Mouse (Mus musculus) CH12.LX (cell line): ENCODE results near the gene Cacna2d2. TPM values are rescaled to one million over a fixed set of nuclear protein-coding genes. Genes with fewer than 3 reads are reported as not detected.

Experiments used
- DNase-seq: peaks from one replicate; pipeline ENCODE4 v3.0.0-alpha.2; 2013; ENCODE audit errors: extremely low read depth
- H3K27ac ChIP-seq: 2 replicates; pipeline ENCODE4 v1.5.1; 2012; ENCODE audit warnings: low read depth, mild to moderate bottlenecking, control low read depth, moderate library complexity; ENCODE audit not compliant: insufficient read depth
- H3K27me3 ChIP-seq: replicated peaks from 2 replicates; pipeline ENCODE3; 2012; ENCODE audit warnings: inconsistent platforms
- H3K36me3 ChIP-seq, 2 experiments: replicated peaks in 1 of 2; 2 replicates each; pipeline versions ENCODE3 to v1.6.1; 2012; ENCODE audit warnings: inconsistent platforms in 1 of 2, low read length in 1 of 2, mild to moderate bottlenecking in 1 of 2, mixed read lengths in 1 of 2, moderate library complexity in 1 of 2; ENCODE audit not compliant: control insufficient read depth in 1 of 2, insufficient read depth in 1 of 2
- H3K4me1 ChIP-seq, 2 experiments: 2 replicates each; pipeline ENCODE4 v1.6.1; 2012; ENCODE audit warnings: inconsistent platforms in 1 of 2, moderate library complexity in 1 of 2; ENCODE audit not compliant: insufficient read depth in 2 of 2, control insufficient read depth in 1 of 2
- H3K4me2 ChIP-seq: 2 replicates; pipeline ENCODE4 v1.6.1; 2012; ENCODE audit warnings: low read depth, mild to moderate bottlenecking, control low read depth; ENCODE audit not compliant: poor library complexity, insufficient read depth, severe bottlenecking
- H3K4me3 ChIP-seq, 3 experiments: fragments of 150-350 bp in 1 of 3; sonication (generic) in 1 of 3; replicated peaks in 1 of 3; 2 replicates each; pipeline versions ENCODE3 to v1.5.1; 2011 to 2012; ENCODE audit warnings: low read depth in 2 of 3, low read length in 2 of 3, mild to moderate bottlenecking in 2 of 3, moderate library complexity in 2 of 3, control low read depth in 1 of 3, improper control_type of control experiment in 1 of 3, inconsistent platforms in 1 of 3, mixed read lengths in 1 of 3; ENCODE audit not compliant: poor library complexity in 1 of 3
- H3K79me2 ChIP-seq: replicated peaks from 2 replicates; pipeline ENCODE4 v1.6.1; 2012; ENCODE audit warnings: mild to moderate bottlenecking, moderate library complexity; ENCODE audit not compliant: control insufficient read depth, poor library complexity, insufficient read depth, severe bottlenecking; ENCODE audit errors: extremely low read depth
- H3K9ac ChIP-seq: 2 replicates; pipeline ENCODE4 v1.6.1; 2012; ENCODE audit warnings: low read depth, mild to moderate bottlenecking, control low read depth, moderate library complexity; ENCODE audit not compliant: insufficient read depth
- H3K9me3 ChIP-seq: replicated peaks from 2 replicates; pipeline ENCODE3; 2012; ENCODE audit warnings: low read length, inconsistent platforms, mixed read lengths
- CHD1 ChIP-seq: IDR thresholded peaks from 2 replicates; pipeline ENCODE4 v1.6.1; 2012; ENCODE audit warnings: low read depth, low read length, improper control_type of control experiment, inconsistent platforms
- ETS1 ChIP-seq: conservative IDR thresholded peaks from 2 replicates; pipeline ENCODE4 v1.6.1; 2012; ENCODE audit warnings: low read depth, mild to moderate bottlenecking, inconsistent platforms, low read length, improper control_type of control experiment, moderate library complexity
- HCFC1 ChIP-seq: IDR thresholded peaks from 2 replicates; pipeline ENCODE4 v1.6.1; 2012; ENCODE audit warnings: low read depth, mild to moderate bottlenecking, inconsistent platforms, low read length, improper control_type of control experiment
- IRF4 ChIP-seq: IDR thresholded peaks from 2 replicates; pipeline ENCODE4 v1.6.1; 2014; ENCODE audit warnings: low read depth, mild to moderate bottlenecking, inconsistent platforms, low read length, improper control_type of control experiment
- JUN ChIP-seq: IDR thresholded peaks from 2 replicates; pipeline ENCODE4 v1.6.1; 2011; ENCODE audit warnings: low read depth, mild to moderate bottlenecking, low read length, improper control_type of control experiment, moderate library complexity; ENCODE audit not compliant: insufficient read depth
- KAT2A ChIP-seq: IDR thresholded peaks from 2 replicates; pipeline ENCODE4 v1.6.1; 2012; ENCODE audit warnings: low read length, improper control_type of control experiment, inconsistent platforms; ENCODE audit not compliant: insufficient replicate concordance
- MEF2A ChIP-seq: IDR thresholded peaks from 2 replicates; pipeline ENCODE4 v1.6.1; 2014; ENCODE audit warnings: low read depth, mild to moderate bottlenecking, inconsistent platforms, low read length, improper control_type of control experiment, borderline replicate concordance
- MXI1 ChIP-seq: IDR thresholded peaks from 2 replicates; pipeline ENCODE4 v1.6.1; 2011; ENCODE audit warnings: mild to moderate bottlenecking, low read depth, low read length, improper control_type of control experiment
- MYC ChIP-seq: IDR thresholded peaks from 2 replicates; pipeline ENCODE4 v1.6.1; 2011; ENCODE audit warnings: low read depth, mild to moderate bottlenecking, improper control_type of control experiment, low read length
- NRF1 ChIP-seq: IDR thresholded peaks from 2 replicates; pipeline ENCODE4 v1.6.1; 2014; ENCODE audit warnings: low read depth, mild to moderate bottlenecking, inconsistent platforms, low read length, improper control_type of control experiment, moderate library complexity
- PAX5 ChIP-seq: IDR thresholded peaks from 2 replicates; pipeline ENCODE4 v1.6.1; 2012; ENCODE audit warnings: low read length, inconsistent platforms, mixed read lengths
- RAD21 ChIP-seq: IDR thresholded peaks from 2 replicates; pipeline ENCODE4 v1.6.1; 2011; ENCODE audit warnings: low read depth, mild to moderate bottlenecking, low read length, improper control_type of control experiment, moderate library complexity
- RCOR1 ChIP-seq: conservative IDR thresholded peaks from 2 replicates; pipeline ENCODE4 v1.6.1; 2012; ENCODE audit warnings: low read depth, mild to moderate bottlenecking, inconsistent platforms, low read length, improper control_type of control experiment
- SIN3A ChIP-seq: IDR thresholded peaks from 2 replicates; pipeline ENCODE4 v1.6.1; 2012; ENCODE audit warnings: low read length, improper control_type of control experiment, inconsistent platforms
- TBP ChIP-seq: conservative IDR thresholded peaks from 2 replicates; pipeline ENCODE4 v1.6.1; 2011; ENCODE audit warnings: low read depth, low read length, improper control_type of control experiment
- TCF12 ChIP-seq: IDR thresholded peaks from 2 replicates; pipeline ENCODE4 v1.6.1; 2014; ENCODE audit warnings: low read depth, mild to moderate bottlenecking, inconsistent platforms, low read length, improper control_type of control experiment
- USF1 ChIP-seq: IDR thresholded peaks from 2 replicates; pipeline ENCODE4 v1.6.1; 2014; ENCODE audit warnings: low read depth, mild to moderate bottlenecking, inconsistent platforms, low read length, improper control_type of control experiment
- ZC3H11A ChIP-seq: IDR thresholded peaks from 2 replicates; pipeline ENCODE4 v1.6.1; 2012; ENCODE audit warnings: low read depth, mild to moderate bottlenecking, inconsistent platforms, low read length, improper control_type of control experiment
- dilution Hi-C: fragments of 300-500 bp; cut with MboI; formaldehyde crosslinking; loops from 2 replicates; pipeline ENCODE4 v1.14.3; 2020; ENCODE audit warnings: low sequenced_read_pairs; ENCODE audit not compliant: extremely low pct_unique_long_range_greater_than_20kb, extremely low pct_ligation_motif_present
- in situ Hi-C: fragments of 300-500 bp; cut with MboI; formaldehyde crosslinking; loops from 3 replicates; pipeline ENCODE4 v1.14.3; 2019; ENCODE audit warnings: low sequenced_read_pairs, low pct_ligation_motif_present, low pct_unique_long_range_greater_than_20kb, mixed read lengths
- polyA plus RNA-seq: library from polyadenylated mRNA; unstranded; fragments of >175 nt; gene quantifications from 2 replicates; pipeline ENCODE4 v1.2.1, GENCODE M21; 2012; ENCODE audit warnings: low read depth; ENCODE audit not compliant: insufficient read length
- total RNA-seq, 2 experiments: library from RNA; depleted of rRNA; stranded (reverse); fragments of 300-350 nt in 1 of 2; fragments of >200 nt in 1 of 2; gene quantifications; 2 replicates each; pipeline ENCODE4 v1.2.3; 2012 to 2014

Gene Cacna2d2
- total and polyA plus RNA-seq, 3 experiments, result 0.04 TPM; not detected in 2

GRCm38 (mm10) chr9:107469213-107469795 lies 69.9 kb downstream of the Cacna2d2 start:
- H3K4me2 ChIP-seq, result no peak overlapping the region
- in situ Hi-C loops (no loop called here), dilution Hi-C loops (no loop called here)
- H3K36me3 ChIP-seq, result no peaks in the 10 kb centered on the region
- no peak overlapping the region for H3K27ac ChIP-seq
- TF ChIP-seq MEF2A (no peak), JUN (no peak), TCF12 (no peak), MYC (no peak), SIN3A (no peak), KAT2A (no peak), USF1 (no peak), RAD21 (no peak), HCFC1 (no peak), PAX5 (no peak)
- H3K79me2 ChIP-seq, result no peaks in the 10 kb centered on the region
- peaks cover 97% of the 10 kb centered on the region for H3K27me3 ChIP-seq
- DNase-seq, result no peak
- no peaks in the 10 kb centered on the region for H3K9me3 ChIP-seq
- no peak overlapping the region for H3K4me3 ChIP-seq
- no peak overlapping the region for H3K9ac ChIP-seq
- no peaks in the 10 kb centered on the region for H3K4me1 ChIP-seq

GRCm38 (mm10) chr9:107470427-107470826 lies 71.0 kb downstream of the Cacna2d2 start:
- H3K4me1 ChIP-seq, result no peaks in the 10 kb centered on the region

GRCm38 (mm10) chr9:107474016-107474415 lies 74.6 kb downstream of the Cacna2d2 start:
- Histone ChIP-seq H3K9me3 (no peaks in the 10 kb centered on the region), H3K4me2 (no peak overlapping the region), H3K4me3 (no peak overlapping the region), H3K79me2 (no peaks in the 10 kb centered on the region), H3K9ac (no peak overlapping the region), H3K4me1 (no peaks in the 10 kb centered on the region), H3K27ac (no peak overlapping the region), H3K36me3 (no peaks in the 10 kb centered on the region), H3K27me3 (peaks cover 95% of the 10 kb centered on the region)
- in situ Hi-C loops, result no loop called here
- no peak for DNase-seq
- dilution Hi-C loops, result no loop called here
- TF ChIP-seq ZC3H11A, result no peak
- TF ChIP-seq JUN, result no peak
- TF ChIP-seq TBP, result no peak
- no peak for TF ChIP-seq ETS1
- TF ChIP-seq IRF4, result no peak
- no peak for TF ChIP-seq RAD21
- no peak for TF ChIP-seq NRF1

More at GRCm38 (mm10) chr9:107470427-107470826, 71.0 kb downstream of the Cacna2d2 start:
- no peak overlapping the region for H3K4me2 ChIP-seq
- peaks cover 97% of the 10 kb centered on the region for H3K27me3 ChIP-seq
- no peak overlapping the region for H3K27ac ChIP-seq
- H3K9me3 ChIP-seq, result no peaks in the 10 kb centered on the region
- H3K36me3 ChIP-seq, result no peaks in the 10 kb centered on the region
- in situ Hi-C loops, result no loop called here
- H3K79me2 ChIP-seq, result no peaks in the 10 kb centered on the region
- no peak for DNase-seq
- H3K4me3 ChIP-seq, result no peak overlapping the region
- H3K9ac ChIP-seq, result no peak overlapping the region
- dilution Hi-C loops, result no loop called here
- TF ChIP-seq HCFC1 (no peak), RCOR1 (no peak), MXI1 (no peak), ZC3H11A (no peak), CHD1 (no peak), MYC (no peak), KAT2A (no peak), TCF12 (no peak), PAX5 (no peak)
